Mouse (Mus musculus): ENCODE data around the gene Slc52a3. TPM values are rescaled to one million over a fixed set of nuclear protein-coding genes. Genes with fewer than 3 reads are reported as not detected.

Gene Slc52a3
- total RNA-seq, 2 experiments from 2014 or later, result 3.8 to 3.9 TPM

Small RNAs within 50 kb of the gene (microRNA-seq; reads per million reads assigned to microRNA genes)
- gene Mir1953, result 0 reads per million in 2 experiments

Other genes with a start within 250 kb of the Slc52a3 start
- gene Rspo4, start 153.6 kb upstream of the Slc52a3 start, total RNA-seq (2021), result under 1 TPM in 1 of 2 experiments, not detected in 1; 0.13 TPM
- under 1 TPM; 0.20 to 0.23 TPM for gene Angpt4, start 85.3 kb upstream of the Slc52a3 start, total RNA-seq (2021)
- 1 to 10 TPM; 5.0 to 6.8 TPM for gene Fam110a, start 16.3 kb upstream of the Slc52a3 start, total RNA-seq (2021)
- 1 to 10 TPM; 9.0 to 9.1 TPM for gene Scrt2, start 85.0 kb downstream of the Slc52a3 start, total RNA-seq (2021)
- gene Srxn1, start 109.0 kb downstream of the Slc52a3 start, total RNA-seq (2021), result 10 to 100 TPM; 58.4 to 62.4 TPM
- 1 to 10 TPM in 1 of 2 experiments, under 1 TPM in 1; 0.75 to 1.2 TPM for gene Tcf15, start 147.1 kb downstream of the Slc52a3 start, total RNA-seq (2021)
- gene Csnk2a1, start 230.3 kb downstream of the Slc52a3 start, total RNA-seq (2021), result 100 to 1,000 TPM; 107 TPM

Data from left cerebral cortex, postnatal 14 days (tissue).